Comparison of ENCODE assay signal across 10 mouse cellular contexts in the genomic region with DNA sequence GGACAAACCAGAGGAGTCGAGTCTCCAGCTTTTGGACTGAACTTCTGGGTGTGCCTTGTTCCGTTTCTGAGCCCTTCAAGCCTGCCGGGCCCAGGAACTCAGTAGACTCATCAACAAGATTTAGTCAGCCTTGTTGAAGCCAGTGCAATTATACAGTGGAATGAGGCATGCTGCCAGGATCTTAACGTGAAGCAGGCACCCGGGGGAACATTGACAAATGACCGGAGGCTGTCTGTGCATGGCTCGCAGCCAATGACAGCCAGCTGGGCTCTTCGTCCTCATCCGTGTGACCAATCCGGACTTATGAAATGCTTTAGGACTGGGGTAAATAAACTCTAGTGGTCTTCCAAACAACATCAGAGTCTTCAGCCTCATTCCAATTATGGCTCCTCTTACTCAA. TPM values are rescaled to one million over a fixed set of nuclear protein-coding genes. Genes with fewer than 3 reads are reported as not detected.
DNase-seq lines count a peak whose midpoint lies in the region; ATAC-seq and TF ChIP-seq lines count a peak whose summit lies in the region.
"Had no signal": no experiment of that assay in that cellular context is flagged by ENCODE, and none has a peak within 500 bp of the region (broad histone marks: within the 10 kb centered on the region; RNA-seq: fewer than 3 reads in every experiment).

No protein-coding gene starts in this region.

- WGBS in heart, embryonic 13.5 days = 18% methylated on average over 10 of the region's 10 CpGs
- WGBS in kidney, embryonic 15.5 days = 40% methylated on average over 10 of the region's 10 CpGs
- 23% methylated on average over 10 of the region's 10 CpGs for WGBS in stomach, postnatal 0 days

- H3K9ac ChIP-seq in heart, embryonic 13.5 days = no peak overlapping the region
- H3K9ac ChIP-seq in kidney, embryonic 15.5 days = no peak overlapping the region
- H3K9ac ChIP-seq in stomach, postnatal 0 days (ENCODE audit: low read length) = no peak overlapping the region
- H3K9ac ChIP-seq: embryonic facial prominence, embryonic 12.5 days had no signal

- H3K4me1 ChIP-seq in heart, embryonic 13.5 days = peaks cover 15% of the 10 kb centered on the region
- 0 out of 2 replicates have a peak, but pooled peaks cover 7% of the 10 kb centered on the region for H3K4me1 ChIP-seq in kidney, embryonic 15.5 days
- H3K4me1 ChIP-seq in stomach, postnatal 0 days (replicated peaks; ENCODE audit: control insufficient read depth, insufficient read depth) = no peaks in the 10 kb centered on the region
- H3K4me1 ChIP-seq: megakaryocyte, embryonic 14.5 days had no signal

- no peaks in the 10 kb centered on the region for H3K27me3 ChIP-seq in heart, embryonic 13.5 days (replicated peaks)
- no peaks in the 10 kb centered on the region for H3K27me3 ChIP-seq in kidney, embryonic 15.5 days
- no peaks in the 10 kb centered on the region for H3K27me3 ChIP-seq in stomach, postnatal 0 days (ENCODE audit: control insufficient read depth, insufficient read depth, low read length)
- H3K27me3 ChIP-seq: embryonic facial prominence, embryonic 12.5 days had no signal

- TF ChIP-seq EP300 in stomach, postnatal 0 days (optimal IDR thresholded peaks at IDR 0.05) = no peak

- no peak for DNase-seq in frontal cortex, postnatal 25 days (ENCODE audit: low spot score in 2 of 2)
- peak; percentile 83 for DNase-seq in adrenal gland, postnatal 10 days
- peak; percentile 79 for DNase-seq in lung, postnatal 14 days
- peak; percentile 52 for DNase-seq in stomach, postnatal 0 days (ENCODE audit: low spot score)
- DNase-seq in thymus, postnatal 14 days = no peak

- H3K4me3 ChIP-seq in heart, embryonic 13.5 days = no peak overlapping the region
- H3K4me3 ChIP-seq in kidney, embryonic 15.5 days (replicated peaks) = no peak overlapping the region
- H3K4me3 ChIP-seq in stomach, postnatal 0 days (ENCODE audit: low read depth, low read length) = no peak overlapping the region
- H3K4me3 ChIP-seq: embryonic facial prominence, embryonic 12.5 days; megakaryocyte, embryonic 14.5 days had no signal

- 0 out of 2 replicates have a peak, but pooled peaks have one; percentile 38 for ATAC-seq in frontal cortex, adult (ENCODE audit: low TSS enrichment)
- 0 out of 2 replicates have a peak, but pooled peaks have one; percentile 25 for ATAC-seq in heart, embryonic 13.5 days (ENCODE audit: extremely low read depth, insufficient number of reproducible peaks, low FRiP score, low TSS enrichment)
- peak; percentile 40 for ATAC-seq in kidney, embryonic 15.5 days (replicated peaks; ENCODE audit: low FRiP score)
- peak; percentile 77; the same call in 1 of the 2 replicates for ATAC-seq in stomach, postnatal 0 days (ENCODE audit: low FRiP score, low TSS enrichment)

- no peaks in the 10 kb centered on the region for H3K9me3 ChIP-seq in heart, embryonic 13.5 days
- H3K9me3 ChIP-seq in kidney, embryonic 15.5 days (replicated peaks) = no peaks in the 10 kb centered on the region
- H3K9me3 ChIP-seq in stomach, postnatal 0 days (ENCODE audit: control insufficient read depth, low read length) = no peaks in the 10 kb centered on the region
- H3K9me3 ChIP-seq: embryonic facial prominence, embryonic 12.5 days had no signal

- TF ChIP-seq CTCF in stomach, postnatal 0 days (IDR thresholded peaks at IDR 0.05; ENCODE audit: low read depth) = no peak

- no peak overlapping the region for H3K4me2 ChIP-seq in heart, embryonic 13.5 days
- H3K4me2 ChIP-seq in kidney, embryonic 15.5 days = no peak overlapping the region
- no peak overlapping the region for H3K4me2 ChIP-seq in stomach, postnatal 0 days (replicated peaks; ENCODE audit: low read depth)
- H3K4me2 ChIP-seq: embryonic facial prominence, embryonic 12.5 days had no signal

- H3K27ac ChIP-seq in heart, embryonic 13.5 days (replicated peaks) = peak overlapping the region; percentile 38; the same call in 1 of the 2 replicates
- no peak overlapping the region for H3K27ac ChIP-seq in kidney, embryonic 15.5 days
- no peak overlapping the region for H3K27ac ChIP-seq in stomach, postnatal 0 days (replicated peaks)
- H3K27ac ChIP-seq: embryonic facial prominence, embryonic 12.5 days had no signal

- no peaks in the 10 kb centered on the region for H3K36me3 ChIP-seq in heart, embryonic 13.5 days
- no peaks in the 10 kb centered on the region for H3K36me3 ChIP-seq in kidney, embryonic 15.5 days
- no peaks in the 10 kb centered on the region for H3K36me3 ChIP-seq in stomach, postnatal 0 days (ENCODE audit: control insufficient read depth, insufficient read depth, low read length)
- H3K36me3 ChIP-seq: embryonic facial prominence, embryonic 12.5 days had no signal

RNA-seq across cellular contexts. Expression of a gene that starts 29.0 kb away (rescaled TPM):
- 1 to 10 TPM in 1 of 2 experiments, under 1 TPM in 1; 0.55 to 1.0 TPM for total RNA-seq in adrenal gland, postnatal 10 days (2021)
- polyA plus RNA-seq in heart, embryonic 13.5 days (2015; fragmentation: Nextera tagmentation; extraction: Ambion mirVana) = 0.13 TPM in 1 of 2 replicates, not detected in the other
- polyA plus RNA-seq in kidney, embryonic 15.5 days (2015; fragmentation: Nextera tagmentation; extraction: Ambion mirVana) = 0.16 and 0.42 TPM in 2 replicates
- 0.17 and 0.29 TPM in 2 replicates for polyA plus RNA-seq in stomach, postnatal 0 days (2015; fragmentation: Nextera tagmentation; extraction: Ambion mirVana)
- polyA plus RNA-seq: embryonic facial prominence, embryonic 12.5 days had no signal

Comparison
In these comparisons a context has a peak if more than half of its experiments do, and no peak if none do; other contexts are left out.
1. ATAC-seq: peak in every context shown above with its lines; median percentile 77 in stomach, postnatal 0 days; 40 in kidney, embryonic 15.5 days; 38 in frontal cortex, adult; 25 in heart, embryonic 13.5 days.
2. DNase-seq: peak in adrenal gland, postnatal 10 days (single experiment), lung, postnatal 14 days (single experiment) and stomach, postnatal 0 days (single experiment); none in frontal cortex, postnatal 25 days (0 of 2) and thymus, postnatal 14 days (single experiment).